Mouse (Mus musculus) Muller cell, postnatal 12 days (primary cell): ENCODE measurements around the gene Gm21977.
"Not testable (repeated sequence)": the region's sequence is repeated elsewhere in the genome, so short reads cannot be mapped to it uniquely, and the experiment has no call there.

Experiments used
- DNase-seq: peaks from one replicate; pipeline ENCODE4 v3.0.0-alpha.2; 2015; ENCODE audit errors: inconsistent ontology term

Gene Gm21977

DNA sequence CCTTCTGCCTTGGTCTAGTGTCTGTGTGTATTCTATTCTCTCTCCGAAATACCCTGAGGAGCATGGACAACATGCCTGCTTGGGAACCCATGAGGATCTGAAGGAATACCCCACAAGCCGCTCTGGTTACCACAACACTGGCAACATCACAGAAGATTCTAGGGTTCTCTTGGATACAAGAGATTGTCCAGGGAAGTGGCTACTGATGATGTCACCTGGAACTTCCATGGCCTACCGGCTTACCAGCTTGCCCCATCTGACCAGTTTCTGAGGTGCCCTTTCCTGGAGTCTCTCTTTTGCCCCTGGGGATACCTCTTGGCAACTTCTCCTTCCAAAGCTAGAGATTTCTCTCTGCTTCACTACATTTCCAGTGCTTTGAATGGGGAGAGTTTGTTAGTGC, at the start of gene Gm21977:
Gm21977 (minus strand) TSS at position 101 of the 400 bp plus-strand sequence.
- DNase-seq: not testable (repeated sequence)
